Mouse (Mus musculus): ENCODE results near the gene Frmd4b. TPM values are rescaled to one million over a fixed set of nuclear protein-coding genes. Genes with fewer than 3 reads are reported as not detected.
A peak's percentile ranks its signal among the peaks of the same experiment; 100 is the strongest.
"Not testable (repeated sequence)": the region's sequence is repeated elsewhere in the genome, so short reads cannot be mapped to it uniquely, and the experiment has no call there.

Frmd4b gene
- polyA plus RNA-seq, 1 experiment from 2014 or later, result 41.9 TPM

- Histone ChIP-seq H3K27me3 (ENCODE audit: insufficient read depth, poor library complexity, severe bottlenecking) (no peaks in the 10 kb centered on the region), H3K4me1 (replicated peaks) (no peaks in the 10 kb centered on the region), H3K27ac (no peak overlapping the region), H3K9me3 (no peaks in the 10 kb centered on the region), H3K36me3 (no peaks in the 10 kb centered on the region), H3K4me3 (no peak overlapping the region)
- WGBS, result 75% methylated on average over 4 of the region's 4 CpGs
- DNase-seq (ENCODE audit: low spot score), result no peak
Observed at GRCm38 (mm10) chr6:97262229-97262628, 355.1 kb downstream of the Frmd4b start.

DNA sequence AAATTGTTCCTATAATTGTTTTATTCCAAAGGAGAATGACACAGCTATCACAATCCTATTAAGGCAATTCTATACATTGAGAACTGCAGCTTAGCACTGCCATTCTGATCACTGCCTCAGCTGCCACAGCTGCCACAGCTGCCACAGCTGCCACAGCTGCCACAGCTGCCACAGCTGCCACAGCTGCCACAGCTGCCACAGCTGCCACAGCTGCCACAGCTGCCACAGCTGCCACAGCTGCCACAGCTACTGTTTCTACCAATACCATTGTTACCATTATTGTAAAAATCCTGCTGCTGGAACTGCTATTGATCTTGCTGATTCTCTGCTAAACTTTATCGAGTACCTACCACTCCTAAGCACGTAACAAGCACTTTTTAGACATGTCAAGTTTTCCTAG is 357.4 kb downstream of the Frmd4b start:
- not testable (repeated sequence) for DNase-seq (ENCODE audit: low spot score); H3K4me3 ChIP-seq; H3K9me3 ChIP-seq; H3K4me1 ChIP-seq (replicated peaks); H3K27me3 ChIP-seq (ENCODE audit: insufficient read depth, poor library complexity, severe bottlenecking); H3K27ac ChIP-seq; H3K36me3 ChIP-seq
- 93% methylated on average over 2 of the region's 2 CpGs for WGBS

DNA sequence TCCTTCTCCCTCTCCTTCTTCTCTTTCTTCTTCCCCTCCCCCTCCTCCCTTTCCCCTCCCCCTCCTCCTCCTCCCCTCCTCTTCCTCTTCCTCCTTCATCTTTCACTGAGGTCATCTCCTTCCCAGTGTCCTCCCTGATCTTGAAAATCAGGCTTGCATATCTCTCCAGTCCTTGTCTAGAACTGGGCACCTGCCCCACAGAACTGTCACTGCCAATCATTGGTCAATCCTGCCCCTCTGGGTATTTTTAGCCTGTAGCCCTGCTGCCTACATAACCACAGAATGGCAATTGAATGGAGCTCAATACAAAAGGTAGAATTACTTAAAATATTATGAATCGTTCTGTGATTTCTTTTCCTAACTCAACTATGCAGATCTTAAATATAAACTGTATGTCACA is 358.9 kb downstream of the Frmd4b start:
- Histone ChIP-seq H3K9me3 (no peaks in the 10 kb centered on the region), H3K4me3 (no peak overlapping the region), H3K27ac (no peak overlapping the region), H3K36me3 (no peaks in the 10 kb centered on the region), H3K4me1 (replicated peaks) (no peaks in the 10 kb centered on the region), H3K27me3 (ENCODE audit: insufficient read depth, poor library complexity, severe bottlenecking) (no peaks in the 10 kb centered on the region)
- 91% methylated on average over 1 of the region's 1 CpGs for WGBS
- no peak for DNase-seq (ENCODE audit: low spot score)

GRCm38 (mm10) chr6:97252711-97253221 is 364.6 kb downstream of the Frmd4b start, which contains the start of gene Lmod3:
Gene Lmod3, minus strand, starts transcription at chr6:97252759.
- no peak within 1 kb of the TSS for H3K4me3 ChIP-seq
- H3K36me3 ChIP-seq, result no peaks in the 10 kb centered on the region
- WGBS, result 34% methylated on average over 9 of the region's 9 CpGs
- H3K27ac ChIP-seq, result no peak within 1 kb of the TSS
- no peak for DNase-seq (ENCODE audit: low spot score)
- no peaks in the 10 kb centered on the region for H3K4me1 ChIP-seq (replicated peaks)
- H3K27me3 ChIP-seq (ENCODE audit: insufficient read depth, poor library complexity, severe bottlenecking), result no peaks in the 10 kb centered on the region
- H3K9me3 ChIP-seq, result no peaks in the 10 kb centered on the region

DNA sequence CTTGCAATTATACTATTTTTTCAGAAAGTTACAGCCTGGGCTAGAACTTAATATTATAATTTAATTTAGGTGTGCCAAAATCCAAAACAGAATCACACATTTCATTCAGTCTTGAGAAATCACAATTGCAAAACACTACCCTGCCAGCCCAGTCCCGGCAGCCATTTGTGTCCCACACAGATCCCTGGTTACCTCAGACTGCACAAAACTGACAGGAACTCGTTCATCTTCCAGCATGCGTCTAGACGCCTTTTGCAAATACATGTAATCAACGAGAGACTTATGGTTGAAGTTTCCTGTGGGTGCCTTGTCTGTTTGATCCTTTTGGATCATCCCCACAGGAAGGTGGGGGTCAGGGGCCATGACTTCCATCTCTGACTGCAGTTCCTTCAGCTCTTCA is 365.3 kb downstream of the Frmd4b start:
- no peaks in the 10 kb centered on the region for H3K27me3 ChIP-seq (ENCODE audit: insufficient read depth, poor library complexity, severe bottlenecking)
- H3K9me3 ChIP-seq, result no peaks in the 10 kb centered on the region
- no peaks in the 10 kb centered on the region for H3K4me1 ChIP-seq (replicated peaks)
- H3K36me3 ChIP-seq, result no peaks in the 10 kb centered on the region
- no peak overlapping the region for H3K27ac ChIP-seq
- H3K4me3 ChIP-seq, result no peak overlapping the region
- 80% methylated on average over 5 of the region's 5 CpGs for WGBS
- no peak for DNase-seq (ENCODE audit: low spot score)

GRCm38 (mm10) chr6:97250966-97251365 is 366.4 kb downstream of the Frmd4b start:
- H3K36me3 ChIP-seq, result no peaks in the 10 kb centered on the region
- no peaks in the 10 kb centered on the region for H3K4me1 ChIP-seq (replicated peaks)
- no peak overlapping the region for H3K4me3 ChIP-seq
- no peak overlapping the region for H3K27ac ChIP-seq
- no peaks in the 10 kb centered on the region for H3K27me3 ChIP-seq (ENCODE audit: insufficient read depth, poor library complexity, severe bottlenecking)
- DNase-seq (ENCODE audit: low spot score), result peak; percentile 30
- WGBS, result 54% methylated on average over 6 of the region's 6 CpGs
- H3K9me3 ChIP-seq, result no peaks in the 10 kb centered on the region

- Histone ChIP-seq H3K36me3 (no peaks in the 10 kb centered on the region), H3K4me1 (replicated peaks) (no peaks in the 10 kb centered on the region), H3K27ac (no peak overlapping the region), H3K9me3 (no peaks in the 10 kb centered on the region), H3K4me3 (no peak overlapping the region), H3K27me3 (ENCODE audit: insufficient read depth, poor library complexity, severe bottlenecking) (no peaks in the 10 kb centered on the region)
- DNase-seq (ENCODE audit: low spot score), result no peak
Observed at GRCm38 (mm10) chr6:97245200-97245599, 372.1 kb downstream of the Frmd4b start.

DNA sequence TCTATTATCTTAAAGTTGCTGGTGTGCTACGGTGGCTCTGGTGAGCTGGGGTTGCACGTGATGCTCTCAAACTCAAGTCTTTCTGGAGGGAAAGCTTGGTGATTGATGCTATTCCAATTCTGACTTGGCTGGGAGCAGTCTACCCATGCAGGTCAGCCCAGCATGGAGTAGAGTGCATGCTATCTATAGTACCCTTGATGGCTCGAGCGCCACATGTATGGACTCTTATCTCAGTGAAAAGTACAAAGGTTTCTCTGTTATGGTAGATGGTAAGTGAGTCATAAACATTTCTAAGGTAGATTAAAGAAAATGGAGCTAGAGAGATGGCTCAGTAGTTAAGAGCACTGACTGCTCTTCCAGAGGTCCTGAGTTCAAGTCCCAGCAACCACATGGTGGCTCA is 374.8 kb downstream of the Frmd4b start:
- Histone ChIP-seq H3K4me1 (replicated peaks) (no peaks in the 10 kb centered on the region), H3K36me3 (no peaks in the 10 kb centered on the region), H3K9me3 (0 out of 2 replicates have a peak, but pooled peaks cover 5% of the 10 kb centered on the region), H3K27me3 (ENCODE audit: insufficient read depth, poor library complexity, severe bottlenecking) (no peaks in the 10 kb centered on the region), H3K4me3 (no peak overlapping the region), H3K27ac (no peak overlapping the region)
- DNase-seq (ENCODE audit: low spot score), result no peak
- 93% methylated on average over 4 of the region's 4 CpGs for WGBS

- H3K27ac ChIP-seq, result no peak overlapping the region
Observed at GRCm38 (mm10) chr6:97240092-97240491, 377.2 kb downstream of the Frmd4b start.

GRCm38 (mm10) chr6:97239360-97239759 is 378.0 kb downstream of the Frmd4b start:
- DNase-seq (ENCODE audit: low spot score), result no peak
- WGBS, result 89% methylated on average over 6 of the region's 6 CpGs
- Histone ChIP-seq H3K9me3 (0 out of 2 replicates have a peak, but pooled peaks cover 5% of the 10 kb centered on the region), H3K36me3 (0 out of 2 replicates have a peak, but pooled peaks cover 1% of the 10 kb centered on the region), H3K27ac (no peak overlapping the region), H3K27me3 (ENCODE audit: insufficient read depth, poor library complexity, severe bottlenecking) (no peaks in the 10 kb centered on the region), H3K4me3 (no peak overlapping the region), H3K4me1 (replicated peaks) (no peaks in the 10 kb centered on the region)

More at GRCm38 (mm10) chr6:97240092-97240491, 377.2 kb downstream of the Frmd4b start:
- no peaks in the 10 kb centered on the region for H3K36me3 ChIP-seq
- no peaks in the 10 kb centered on the region for H3K27me3 ChIP-seq (ENCODE audit: insufficient read depth, poor library complexity, severe bottlenecking)
- H3K4me1 ChIP-seq (replicated peaks), result no peaks in the 10 kb centered on the region
- 0 out of 2 replicates have a peak, but pooled peaks cover 5% of the 10 kb centered on the region for H3K9me3 ChIP-seq
- 82% methylated on average over 5 of the region's 5 CpGs for WGBS
- DNase-seq (ENCODE audit: low spot score), result no peak
- H3K4me3 ChIP-seq, result no peak overlapping the region

Other genes starting within 250 kb of the Frmd4b start
- gene Mitf, start 189.5 kb upstream of the Frmd4b start, polyA plus RNA-seq (2016; fragmentation: Nextera tagmentation; extraction: Ambion mirVana), result 1.4 and 1.8 TPM in 2 replicates